Mouse (Mus musculus): ENCODE results near the gene Luc7l3. TPM values are rescaled to one million over a fixed set of nuclear protein-coding genes. Genes with fewer than 3 reads are reported as not detected.

The Luc7l3 gene
- 96.3 TPM for polyA plus RNA-seq (2021)

- peak; percentile 97 for ATAC-seq
- POLR2A ChIA-PET = interaction anchor here (0.6 to 1.0 kb wide), 3 partner anchors 36 to 945 kb away, joined by 3 read pairs; partner anchors contain the start of gene Epn3
These were observed at the start of gene Luc7l3 for GRCm38 (mm10) chr11:94321931-94322400. Gene Luc7l3 (minus strand): TSS chr11:94321988.

GRCm38 (mm10) chr11:94370809-94371208 lies 49.0 kb upstream of the Luc7l3 start:
- TF ChIP-seq CTCF (IDR thresholded peaks at IDR 0.05) = no peak
- ChIA-PET POLR2A (interaction anchor here (0.7 kb wide), 1 partner anchor 18 kb away, joined by 3 read pairs; no protein-coding TSS in a partner anchor), CTCF (no interaction called here)
- DNase-seq (ENCODE audit: low read depth, low spot score) = no peak
- H3K27me3 ChIP-seq = no peaks in the 10 kb centered on the region
- no peak for ATAC-seq
- in situ Hi-C loops (cut with MboI; ENCODE audit: low pct_unique_long_range_greater_than_20kb) = no loop called here

More at GRCm38 (mm10) chr11:94321931-94322400, at the start of gene Luc7l3:
- DNase-seq (ENCODE audit: low read depth, low spot score) = peak; percentile 28
- in situ Hi-C loops (cut with MboI; ENCODE audit: low pct_unique_long_range_greater_than_20kb) = no loop called here
- CTCF ChIA-PET = interaction anchor here (1.1 kb wide), 1 partner anchor 8 kb away, joined by 3 read pairs; no protein-coding TSS in a partner anchor
- no peaks in the 10 kb centered on the region for H3K27me3 ChIP-seq
- no peak for TF ChIP-seq CTCF (IDR thresholded peaks at IDR 0.05)

GRCm38 (mm10) chr11:94369981-94370380 lies 48.2 kb upstream of the Luc7l3 start:
- DNase-seq (ENCODE audit: low read depth, low spot score) (no peak), ATAC-seq (no peak)
- ChIA-PET CTCF (no interaction called here), POLR2A (interaction anchor here (0.7 kb wide), 1 partner anchor 17 kb away, joined by 3 read pairs; no protein-coding TSS in a partner anchor)
- H3K27me3 ChIP-seq = no peaks in the 10 kb centered on the region
- in situ Hi-C loops (cut with MboI; ENCODE audit: low pct_unique_long_range_greater_than_20kb) = no loop called here
- no peak for TF ChIP-seq CTCF (IDR thresholded peaks at IDR 0.05)

GRCm38 (mm10) chr11:94365340-94365739 lies 43.6 kb upstream of the Luc7l3 start:
- DNase-seq (ENCODE audit: low read depth, low spot score) (no peak), ATAC-seq (no peak)
- no peak for TF ChIP-seq CTCF (IDR thresholded peaks at IDR 0.05)
- ChIA-PET POLR2A (interaction anchor here (0.7 kb wide), 1 partner anchor 34 kb away, joined by 3 read pairs; no protein-coding TSS in a partner anchor), CTCF (no interaction called here)
- no peaks in the 10 kb centered on the region for H3K27me3 ChIP-seq
- in situ Hi-C loops (cut with MboI; ENCODE audit: low pct_unique_long_range_greater_than_20kb) = no loop called here

GRCm38 (mm10) chr11:94363690-94364089 lies 41.9 kb upstream of the Luc7l3 start:
- no peak for ATAC-seq
- no peaks in the 10 kb centered on the region for H3K27me3 ChIP-seq
- no peak for DNase-seq (ENCODE audit: low read depth, low spot score)
- no peak for TF ChIP-seq CTCF (IDR thresholded peaks at IDR 0.05)
- POLR2A ChIA-PET = interaction anchor here (0.6 to 1.2 kb wide), 2 partner anchors 17 to 117 kb away, joined by 3 read pairs; no protein-coding TSS in a partner anchor
- in situ Hi-C loops (cut with MboI; ENCODE audit: low pct_unique_long_range_greater_than_20kb) = no loop called here
- CTCF ChIA-PET = interaction anchor here (1.2 kb wide), 1 partner anchor 41 kb away, joined by 3 read pairs; no protein-coding TSS in a partner anchor

GRCm38 (mm10) chr11:94362101-94362500 lies 40.3 kb upstream of the Luc7l3 start:
- POLR2A ChIA-PET = no interaction called here
- no peaks in the 10 kb centered on the region for H3K27me3 ChIP-seq
- DNase-seq (ENCODE audit: low read depth, low spot score) = no peak
- in situ Hi-C loops (cut with MboI; ENCODE audit: low pct_unique_long_range_greater_than_20kb) = no loop called here
- no peak for TF ChIP-seq CTCF (IDR thresholded peaks at IDR 0.05)
- ATAC-seq = no peak
- CTCF ChIA-PET = no interaction called here

GRCm38 (mm10) chr11:94361166-94361870 lies 39.5 kb upstream of the Luc7l3 start:
- H3K27me3 ChIP-seq = no peaks in the 10 kb centered on the region
- no peak for TF ChIP-seq CTCF (IDR thresholded peaks at IDR 0.05)
- no peak for ATAC-seq
- in situ Hi-C loops (cut with MboI; ENCODE audit: low pct_unique_long_range_greater_than_20kb) = no loop called here
- CTCF ChIA-PET = no interaction called here
- POLR2A ChIA-PET = no interaction called here
- no peak for DNase-seq (ENCODE audit: low read depth, low spot score)

- no peak for TF ChIP-seq CTCF (IDR thresholded peaks at IDR 0.05)
- no peaks in the 10 kb centered on the region for H3K27me3 ChIP-seq
- DNase-seq (ENCODE audit: low read depth, low spot score) (no peak), ATAC-seq (no peak)
- ChIA-PET CTCF (interaction anchor here (1.3 kb wide), 2 partner anchors 7 to 10 kb away, joined by 3 to 6 read pairs; no protein-coding TSS in a partner anchor), POLR2A (no interaction called here)
- in situ Hi-C loops (cut with MboI; ENCODE audit: low pct_unique_long_range_greater_than_20kb) = loop anchor here (5.0 kb wide), 1 partner anchor 38 kb away; no protein-coding TSS in a partner anchor
These were observed 37.4 kb upstream of the Luc7l3 start for GRCm38 (mm10) chr11:94359168-94359567.

GRCm38 (mm10) chr11:94355521-94356217 lies 33.9 kb upstream of the Luc7l3 start:
- DNase-seq (ENCODE audit: low read depth, low spot score) (no peak), ATAC-seq (no peak)
- POLR2A ChIA-PET = no interaction called here
- CTCF ChIA-PET = no interaction called here
- TF ChIP-seq CTCF (IDR thresholded peaks at IDR 0.05) = no peak
- H3K27me3 ChIP-seq = no peaks in the 10 kb centered on the region
- in situ Hi-C loops (cut with MboI; ENCODE audit: low pct_unique_long_range_greater_than_20kb) = loop anchor here (5.0 kb wide), 1 partner anchor 42 kb away; no protein-coding TSS in a partner anchor

GRCm38 (mm10) chr11:94351094-94351493 lies 29.3 kb upstream of the Luc7l3 start:
- in situ Hi-C loops (cut with MboI; ENCODE audit: low pct_unique_long_range_greater_than_20kb) = no loop called here
- no peaks in the 10 kb centered on the region for H3K27me3 ChIP-seq
- ChIA-PET CTCF (interaction anchor here (2.8 kb wide), 1 partner anchor 11 kb away, joined by 11 read pairs; no protein-coding TSS in a partner anchor), POLR2A (interaction anchor here (0.7 kb wide), 1 partner anchor 38 kb away, joined by 8 read pairs; no protein-coding TSS in a partner anchor)
- no peak for DNase-seq (ENCODE audit: low read depth, low spot score)
- no peak for TF ChIP-seq CTCF (IDR thresholded peaks at IDR 0.05)
- ATAC-seq = no peak
